Mouse (Mus musculus): ENCODE measurements at regions not wholly inside any gene's neighbourhood (a gene's known extent, or its start where the extent isn't known, plus 50 kb on each side); places are given as distances from the start of the nearest gene placed in this dataset.

DNA sequence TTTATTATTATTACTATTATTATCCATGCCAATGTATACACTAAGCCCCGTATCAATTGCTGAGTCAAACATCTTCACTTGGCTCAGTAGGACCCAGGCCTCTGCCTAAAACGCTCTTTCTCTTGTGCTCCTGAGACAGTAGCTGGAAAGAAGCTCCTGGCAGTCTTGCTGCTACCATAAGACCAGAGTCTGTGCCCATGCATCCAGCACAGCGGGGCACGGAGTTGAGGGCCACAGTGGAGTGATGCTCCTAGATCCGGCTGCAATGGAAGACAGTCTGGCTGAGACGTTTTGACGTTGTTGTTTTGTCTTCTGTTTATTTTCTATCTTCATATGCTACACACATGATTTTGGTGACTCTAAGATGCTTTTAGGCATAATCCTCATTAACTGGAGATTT, 129.1 kb upstream of the Peli2 start:
- Histone ChIP-seq H3K36me3 (no peaks in the 10 kb centered on the region), H3K27ac (no peak overlapping the region), H3K27me3 (ENCODE audit: insufficient read depth, poor library complexity, severe bottlenecking) (0 out of 2 replicates have a peak, but pooled peaks cover 2% of the 10 kb centered on the region), H3K9me3 (no peaks in the 10 kb centered on the region), H3K4me3 (no peak overlapping the region), H3K4me1 (replicated peaks) (peaks cover 13% of the 10 kb centered on the region)
- WGBS = 96% methylated on average over 7 of the region's 7 CpGs
- no peak for DNase-seq (ENCODE audit: low spot score)

DNA sequence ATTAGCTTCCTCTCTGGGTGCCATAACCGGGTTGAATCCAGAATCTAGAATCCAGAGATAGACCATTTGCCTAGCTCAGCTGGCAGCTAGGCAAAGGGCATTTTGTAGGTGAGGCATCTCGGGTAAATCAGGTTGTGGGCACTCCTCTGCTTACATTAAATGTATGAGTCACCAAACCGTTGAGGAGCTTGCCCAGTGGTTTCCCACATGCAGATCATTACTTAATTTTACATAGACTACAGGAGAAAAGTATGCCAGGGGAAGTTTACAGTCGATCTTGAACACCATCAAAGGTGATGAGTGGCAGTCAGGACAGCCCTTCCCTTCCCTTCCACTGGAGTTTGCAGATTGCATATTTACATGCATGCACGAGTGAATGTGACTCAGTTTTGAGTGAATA, 128.5 kb upstream of the Peli2 start:
- peaks cover 8% of the 10 kb centered on the region; the same call in 1 of the 2 replicates for H3K4me1 ChIP-seq (replicated peaks)
- no peak for DNase-seq (ENCODE audit: low spot score)
- H3K9me3 ChIP-seq = no peaks in the 10 kb centered on the region
- H3K27ac ChIP-seq = no peak overlapping the region
- H3K27me3 ChIP-seq (ENCODE audit: insufficient read depth, poor library complexity, severe bottlenecking) = 0 out of 2 replicates have a peak, but pooled peaks cover 2% of the 10 kb centered on the region
- no peak overlapping the region for H3K4me3 ChIP-seq
- 81% methylated on average over 5 of the region's 5 CpGs for WGBS
- H3K36me3 ChIP-seq = no peaks in the 10 kb centered on the region

DNA sequence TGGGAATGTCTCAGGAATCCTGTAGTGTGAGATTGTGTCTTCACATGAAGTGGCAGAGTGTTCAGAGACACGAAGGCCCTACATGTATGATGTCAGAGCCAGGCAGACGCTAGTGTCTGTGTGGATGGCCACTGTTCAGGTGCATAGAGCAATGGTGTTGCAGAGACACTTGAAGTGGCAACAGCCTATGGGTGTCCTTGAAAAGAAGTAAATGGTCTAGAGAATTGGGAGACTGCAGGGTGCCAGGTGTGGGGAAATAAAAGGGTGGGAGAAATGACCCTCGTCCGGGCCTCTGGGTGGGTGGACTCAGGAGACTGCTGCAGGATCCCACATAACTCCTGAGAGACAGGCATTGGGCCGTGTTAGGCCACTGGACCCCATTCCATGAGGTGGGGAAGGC, 127.8 kb upstream of the Peli2 start:
- H3K36me3 ChIP-seq = no peaks in the 10 kb centered on the region

DNA sequence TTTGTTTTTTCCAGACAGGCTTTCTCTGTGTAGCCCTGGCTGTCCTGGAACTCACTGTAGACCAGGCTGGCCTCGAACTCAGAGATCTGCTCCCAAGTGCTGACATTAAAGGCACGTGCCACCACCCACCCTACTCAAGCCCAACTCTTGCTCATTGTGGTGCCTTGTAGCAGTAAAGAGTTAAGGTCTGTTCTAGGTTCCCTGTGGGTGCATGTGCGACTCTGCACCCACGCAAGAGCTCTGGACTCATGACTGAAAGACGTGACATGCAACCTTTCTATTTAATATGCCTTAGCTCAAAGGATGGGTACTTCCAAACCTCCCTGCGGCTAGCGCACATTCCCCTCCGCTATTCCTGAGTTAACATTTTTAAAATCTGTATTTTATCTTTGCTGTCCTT, 121.7 kb upstream of the Peli2 start:
- Histone ChIP-seq H3K4me1 (replicated peaks) (no peaks in the 10 kb centered on the region), H3K27me3 (ENCODE audit: insufficient read depth, poor library complexity, severe bottlenecking) (no peaks in the 10 kb centered on the region), H3K36me3 (no peaks in the 10 kb centered on the region), H3K4me3 (no peak overlapping the region), H3K27ac (no peak overlapping the region), H3K9me3 (no peaks in the 10 kb centered on the region)
- 90% methylated on average over 8 of the region's 8 CpGs for WGBS
- DNase-seq (ENCODE audit: low spot score) = no peak

More for the DNA sequence above, 127.8 kb upstream of the Peli2 start:
- H3K27me3 ChIP-seq (ENCODE audit: insufficient read depth, poor library complexity, severe bottlenecking) = 0 out of 2 replicates have a peak, but pooled peaks cover 2% of the 10 kb centered on the region
- H3K4me1 ChIP-seq (replicated peaks) = no peaks in the 10 kb centered on the region
- H3K9me3 ChIP-seq = no peaks in the 10 kb centered on the region
- whole genome bisulfite sequencing = 89% methylated on average over 5 of the region's 5 CpGs
- H3K27ac ChIP-seq = no peak overlapping the region
- no peak overlapping the region for H3K4me3 ChIP-seq
- no peak for DNase-seq (ENCODE audit: low spot score)

DNA sequence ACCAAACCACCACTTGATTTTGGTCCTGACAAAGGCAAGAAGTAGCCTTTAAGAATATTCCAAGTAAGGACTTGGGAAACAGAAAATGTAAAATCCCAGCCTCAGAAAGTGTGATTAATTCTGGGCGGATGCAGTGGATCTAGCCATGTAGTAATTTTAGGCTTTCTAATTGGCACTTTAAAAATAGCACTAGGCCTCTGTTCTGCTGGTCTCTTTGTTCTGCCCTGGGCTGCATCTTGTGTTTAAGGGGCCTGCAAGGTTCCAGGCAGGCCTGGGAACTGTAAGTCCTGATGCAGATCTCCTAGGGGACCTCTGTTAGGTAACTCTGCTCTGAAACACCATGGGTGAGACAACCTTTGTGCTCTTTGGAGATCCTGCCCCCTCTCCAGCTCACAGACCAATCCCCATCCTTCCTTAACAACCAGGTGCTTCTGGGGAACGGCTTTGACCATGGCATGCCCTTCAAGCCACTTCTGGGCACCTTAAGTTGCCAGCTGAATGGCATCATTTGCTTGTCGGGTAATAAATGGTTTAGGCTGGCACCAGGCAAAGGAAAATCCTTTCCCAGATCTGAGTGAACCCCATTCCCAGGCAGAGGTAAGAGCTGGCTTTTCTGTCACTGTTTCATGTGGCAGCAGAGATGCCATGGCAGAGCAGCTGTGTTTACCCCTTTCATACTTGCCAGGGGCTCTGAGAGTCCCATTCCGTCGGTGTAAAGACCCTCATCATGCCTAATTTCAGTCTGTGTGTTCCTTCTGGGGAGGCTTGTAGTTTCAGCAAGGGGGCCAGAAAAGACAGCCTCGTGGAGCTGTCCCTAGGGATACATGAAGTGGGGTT, 115.3 kb upstream of the Peli2 start:
- H3K27me3 ChIP-seq (ENCODE audit: insufficient read depth, poor library complexity, severe bottlenecking) = no peaks in the 10 kb centered on the region
- H3K9me3 ChIP-seq = no peaks in the 10 kb centered on the region
- H3K4me1 ChIP-seq (replicated peaks) = no peaks in the 10 kb centered on the region
- DNase-seq (ENCODE audit: low spot score) = no peak
- H3K27ac ChIP-seq = no peak overlapping the region
- WGBS = 82% methylated on average over 6 of the region's 6 CpGs
- H3K36me3 ChIP-seq = no peaks in the 10 kb centered on the region
- no peak overlapping the region for H3K4me3 ChIP-seq

DNA sequence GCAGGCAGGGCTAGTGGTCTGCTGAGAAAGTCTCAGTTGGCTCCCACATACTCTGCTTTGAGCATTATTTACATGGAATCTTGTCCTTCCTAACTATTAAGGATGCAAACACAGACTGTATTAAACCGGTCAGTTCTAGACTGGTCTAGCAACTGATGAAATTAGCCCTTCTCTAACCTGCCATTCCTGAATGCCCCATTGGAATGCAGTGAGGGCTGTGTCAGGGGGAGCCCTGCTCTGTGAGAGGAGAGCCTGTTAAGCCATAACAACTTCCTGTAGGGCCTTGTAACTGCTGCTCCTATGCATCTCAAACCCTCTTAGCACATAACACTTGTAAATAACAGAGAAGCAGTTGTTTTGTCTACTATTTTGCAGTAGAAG, 114.7 kb upstream of the Peli2 start:
- H3K9me3 ChIP-seq = no peaks in the 10 kb centered on the region
- WGBS = 81% methylated on average over 1 of the region's 1 CpGs

DNA sequence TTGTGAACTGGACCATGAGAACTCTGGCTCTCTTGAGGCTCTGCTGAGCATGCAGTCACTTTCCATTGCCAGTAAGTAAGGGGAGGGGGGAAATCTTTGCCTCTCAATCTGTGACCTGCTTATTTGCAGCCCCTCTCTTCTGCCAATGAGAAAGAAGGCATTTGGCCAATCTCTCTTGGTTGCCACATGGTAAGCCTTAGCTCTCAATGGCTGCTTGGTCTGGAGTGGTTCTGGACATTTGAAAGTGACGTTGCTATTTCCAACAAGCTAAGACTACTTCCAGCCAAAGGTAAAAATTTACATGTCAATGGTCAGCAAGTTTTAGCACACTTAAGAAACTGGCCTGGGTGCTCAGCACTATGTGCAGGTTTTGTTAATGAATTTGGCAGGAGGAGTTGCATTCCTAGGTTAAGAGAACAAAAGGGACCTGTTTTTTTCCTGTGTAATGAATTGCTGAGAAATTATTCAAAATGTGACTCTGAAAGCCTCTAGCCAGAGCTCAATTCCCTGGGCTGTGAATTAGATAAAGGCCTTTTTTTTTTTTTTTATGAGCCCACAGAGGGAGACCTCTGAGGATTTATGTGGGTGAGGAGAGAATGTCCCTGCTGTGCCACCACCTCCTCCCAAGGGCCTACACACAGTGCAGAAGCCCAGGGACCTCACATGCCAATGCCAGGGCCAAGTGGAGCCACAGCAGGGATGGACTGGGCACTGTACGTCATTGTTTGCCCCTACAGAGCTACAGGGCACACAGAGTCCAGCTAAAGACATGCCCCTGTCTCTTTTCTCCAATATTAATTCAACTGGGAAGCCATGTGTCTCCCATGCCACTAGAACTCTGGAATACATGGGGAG, 108.0 kb upstream of the Peli2 start:
- Histone ChIP-seq H3K9me3 (no peaks in the 10 kb centered on the region), H3K4me1 (replicated peaks) (no peaks in the 10 kb centered on the region; the same call in 1 of the 2 replicates), H3K27ac (no peak overlapping the region), H3K4me3 (no peak overlapping the region), H3K27me3 (ENCODE audit: insufficient read depth, poor library complexity, severe bottlenecking) (no peaks in the 10 kb centered on the region), H3K36me3 (no peaks in the 10 kb centered on the region)
- WGBS = 73% methylated on average over 2 of the region's 2 CpGs
- DNase-seq (ENCODE audit: low spot score) = no peak

More for the DNA sequence above, 114.7 kb upstream of the Peli2 start:
- Histone ChIP-seq H3K4me1 (replicated peaks) (no peaks in the 10 kb centered on the region), H3K36me3 (no peaks in the 10 kb centered on the region), H3K4me3 (no peak overlapping the region), H3K27ac (no peak overlapping the region), H3K27me3 (ENCODE audit: insufficient read depth, poor library complexity, severe bottlenecking) (no peaks in the 10 kb centered on the region)
- no peak for DNase-seq (ENCODE audit: low spot score)

DNA sequence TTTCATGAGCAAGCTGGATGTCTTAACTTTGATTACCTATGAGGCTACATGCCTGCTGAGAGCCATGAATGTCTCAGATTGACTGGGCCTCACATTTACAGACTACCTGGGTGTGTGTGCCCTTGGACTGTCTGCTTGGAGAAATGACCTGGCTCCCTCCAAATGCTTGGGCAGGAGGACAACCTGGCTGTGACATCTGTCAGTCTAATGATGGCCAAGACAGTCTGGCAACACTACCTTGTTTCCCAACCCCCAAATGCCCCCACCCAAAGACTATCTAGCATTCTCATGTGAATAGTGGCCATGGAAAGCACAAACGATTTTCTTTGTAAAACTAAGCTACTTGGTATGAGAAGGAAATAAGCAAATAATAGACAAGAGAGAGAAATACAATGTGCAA, 107.2 kb upstream of the Peli2 start:
- H3K4me3 ChIP-seq = no peak overlapping the region
- H3K9me3 ChIP-seq = no peaks in the 10 kb centered on the region
- H3K36me3 ChIP-seq = no peaks in the 10 kb centered on the region
- no peak overlapping the region for H3K27ac ChIP-seq
- H3K27me3 ChIP-seq (ENCODE audit: insufficient read depth, poor library complexity, severe bottlenecking) = no peaks in the 10 kb centered on the region
- H3K4me1 ChIP-seq (replicated peaks) = no peaks in the 10 kb centered on the region; the same call in 1 of the 2 replicates
- DNase-seq (ENCODE audit: low spot score) = no peak
- WGBS = 85% methylated on average over 1 of the region's 1 CpGs

DNA sequence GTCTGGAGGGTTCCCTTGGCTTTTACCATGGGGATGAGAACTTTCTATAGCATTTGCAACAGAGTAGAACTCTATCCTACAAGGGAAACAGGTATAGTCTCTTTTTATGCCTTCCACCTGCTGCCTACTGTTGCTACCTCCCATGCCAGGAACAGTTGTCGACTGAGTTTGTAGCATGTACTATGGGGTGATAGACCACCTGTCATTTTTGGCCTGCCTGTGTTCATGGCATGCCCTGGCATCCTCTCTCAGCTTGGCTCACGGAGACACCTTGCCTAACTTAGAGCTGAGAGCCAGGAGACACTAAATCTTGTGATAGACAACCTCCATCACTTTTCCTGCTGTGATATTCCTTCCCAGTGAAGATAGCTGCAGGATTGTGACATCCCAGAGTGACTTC, 105.8 kb upstream of the Peli2 start:
- H3K36me3 ChIP-seq = no peaks in the 10 kb centered on the region
- WGBS = 87% methylated on average over 2 of the region's 2 CpGs
- no peak overlapping the region for H3K4me3 ChIP-seq
- no peaks in the 10 kb centered on the region for H3K27me3 ChIP-seq (ENCODE audit: insufficient read depth, poor library complexity, severe bottlenecking)
- H3K27ac ChIP-seq = no peak overlapping the region
- H3K4me1 ChIP-seq (replicated peaks) = no peaks in the 10 kb centered on the region; the same call in 1 of the 2 replicates
- H3K9me3 ChIP-seq = no peaks in the 10 kb centered on the region
- no peak for DNase-seq (ENCODE audit: low spot score)

DNA sequence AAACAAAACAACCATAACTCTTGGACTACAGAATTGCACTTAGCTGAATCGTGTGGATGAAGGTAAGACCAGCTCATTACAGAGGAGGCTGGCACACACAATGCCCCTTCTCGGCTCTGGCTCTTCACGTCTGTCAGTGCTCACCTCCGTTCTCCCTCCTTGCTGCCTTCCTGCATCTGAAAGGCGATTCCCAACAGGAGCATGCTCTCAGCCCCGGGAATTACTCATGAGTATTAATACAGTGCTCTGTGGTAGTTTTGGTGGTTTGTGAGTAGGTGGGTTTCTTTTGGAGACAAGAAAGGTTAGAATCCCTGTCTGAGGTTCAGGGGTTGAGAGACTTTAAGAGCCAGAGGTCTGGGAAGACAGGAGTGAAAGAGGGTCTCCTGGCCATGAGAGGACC, 102.7 kb upstream of the Peli2 start:
- Histone ChIP-seq H3K9me3 (no peaks in the 10 kb centered on the region), H3K36me3 (no peaks in the 10 kb centered on the region), H3K4me3 (no peak overlapping the region), H3K4me1 (replicated peaks) (no peaks in the 10 kb centered on the region; the same call in 1 of the 2 replicates), H3K27me3 (ENCODE audit: insufficient read depth, poor library complexity, severe bottlenecking) (no peaks in the 10 kb centered on the region), H3K27ac (no peak overlapping the region)
- DNase-seq (ENCODE audit: low spot score) = no peak
- 90% methylated on average over 6 of the region's 6 CpGs for WGBS

DNA sequence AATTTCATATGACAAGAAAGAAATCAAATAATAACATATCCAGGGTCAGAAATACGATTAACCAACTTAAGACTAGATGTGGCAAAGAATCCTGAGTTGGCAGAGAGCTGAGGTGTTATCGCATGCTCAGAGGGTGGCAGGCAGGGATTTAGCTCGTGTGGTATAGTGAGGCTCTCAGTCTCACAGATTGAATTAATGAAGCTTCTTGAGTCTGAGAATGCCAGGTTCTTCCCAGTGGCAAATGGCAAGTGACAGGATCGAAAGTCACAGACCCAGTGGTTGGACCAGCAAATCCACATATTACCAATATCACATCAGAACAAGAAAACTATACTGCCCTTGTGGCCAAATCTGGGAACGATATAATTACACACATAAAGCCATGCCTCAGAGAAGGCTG, 101.3 kb upstream of the Peli2 start:
- H3K27ac ChIP-seq = no peak overlapping the region
- H3K36me3 ChIP-seq = no peaks in the 10 kb centered on the region
- DNase-seq (ENCODE audit: low spot score) = no peak
- WGBS = 83% methylated on average over 5 of the region's 5 CpGs
- no peaks in the 10 kb centered on the region for H3K27me3 ChIP-seq (ENCODE audit: insufficient read depth, poor library complexity, severe bottlenecking)
- no peak overlapping the region for H3K4me3 ChIP-seq
- H3K9me3 ChIP-seq = no peaks in the 10 kb centered on the region
- no peaks in the 10 kb centered on the region; the same call in 1 of the 2 replicates for H3K4me1 ChIP-seq (replicated peaks)

DNA sequence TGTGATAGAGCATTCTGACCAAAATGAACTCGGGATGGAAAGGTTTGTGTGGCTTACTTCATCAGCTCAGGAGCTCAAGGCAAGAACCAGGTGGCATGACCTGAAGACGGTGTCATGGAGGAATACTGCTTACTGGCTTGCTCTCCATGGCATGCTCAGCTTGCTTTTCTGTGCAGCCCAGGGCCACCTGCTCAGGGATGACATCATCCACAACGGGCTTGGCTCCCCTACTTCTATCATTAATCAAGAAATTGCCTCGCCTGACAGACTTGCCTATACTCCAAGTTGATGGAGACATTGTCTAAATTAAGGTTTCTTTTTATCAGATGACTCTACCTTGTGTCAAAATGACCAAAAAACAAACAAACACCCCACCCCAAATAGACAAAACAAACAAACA, 98.4 kb upstream of the Peli2 start:
- Histone ChIP-seq H3K9me3 (no peaks in the 10 kb centered on the region), H3K36me3 (no peaks in the 10 kb centered on the region), H3K27me3 (ENCODE audit: insufficient read depth, poor library complexity, severe bottlenecking) (no peaks in the 10 kb centered on the region), H3K4me1 (replicated peaks) (no peaks in the 10 kb centered on the region), H3K4me3 (no peak overlapping the region), H3K27ac (no peak overlapping the region)
- DNase-seq (ENCODE audit: low spot score) = no peak
- 86% methylated on average over 4 of the region's 4 CpGs for WGBS

All from hindbrain, embryonic 10.5 days (tissue).